In genomic region chr9:120708507-120708906, GRCm38 (mm10) we compare ENCODE assay signal across 9 mouse cellular contexts.
DNase-seq lines count a peak whose midpoint lies in the region; ATAC-seq and TF ChIP-seq lines count a peak whose summit lies in the region.
"Had no signal": no experiment of that assay in that cellular context is flagged by ENCODE, and none has a peak within 500 bp of the region (broad histone marks: within the 10 kb centered on the region; RNA-seq: fewer than 3 reads in every experiment).

No protein-coding gene starts in this region.

- peaks cover 13% of the 10 kb centered on the region; the same call in 1 of the 2 replicates for H3K4me1 ChIP-seq in forebrain, embryonic 13.5 days
- no peaks in the 10 kb centered on the region for H3K4me1 ChIP-seq in intestine, postnatal 0 days (replicated peaks; ENCODE audit: control insufficient read depth, insufficient read depth, low read length)
- peaks cover 7% of the 10 kb centered on the region for H3K4me1 ChIP-seq in stomach, embryonic 16.5 days (ENCODE audit: control insufficient read depth, insufficient read depth, low read length)
- H3K4me1 ChIP-seq in cerebellum, adult 2 months (ENCODE audit: control insufficient read depth, insufficient read depth, low read length) = peaks cover 8% of the 10 kb centered on the region; the same call in 1 of the 2 replicates

- H3K9me3 ChIP-seq in forebrain, embryonic 13.5 days (replicated peaks) = 0 out of 2 replicates have a peak, but pooled peaks cover 8% of the 10 kb centered on the region
- H3K9me3 ChIP-seq in intestine, postnatal 0 days (ENCODE audit: control insufficient read depth) = peaks cover 4% of the 10 kb centered on the region; the same call in 1 of the 2 replicates
- H3K9me3 ChIP-seq in stomach, embryonic 16.5 days (replicated peaks; ENCODE audit: control insufficient read depth, low read length) = no peaks in the 10 kb centered on the region; the same call in 1 of the 2 replicates

- ATAC-seq in forebrain, embryonic 13.5 days = no peak
- ATAC-seq in intestine, postnatal 0 days = no peak
- no peak; the same call in 1 of the 2 replicates for ATAC-seq in stomach, embryonic 16.5 days (ENCODE audit: insufficient read depth, low FRiP score)

- TF ChIP-seq CTCF in intestine, postnatal 0 days (IDR thresholded peaks at IDR 0.05; ENCODE audit: low read depth) = no peak
- TF ChIP-seq CTCF in cerebellum, adult 2 months (IDR thresholded peaks at IDR 0.05; ENCODE audit: borderline replicate concordance, insufficient read depth, low read depth, low read length) = no peak

- H3K4me3 ChIP-seq in forebrain, embryonic 13.5 days = peak overlapping the region; percentile 17; the same call in 1 of the 2 replicates
- no peak overlapping the region for H3K4me3 ChIP-seq in intestine, postnatal 0 days (ENCODE audit: low read depth, low read length)
- 0 out of 2 replicates have a peak overlapping the region, but pooled peaks have one; percentile 3 for H3K4me3 ChIP-seq in stomach, embryonic 16.5 days (replicated peaks; ENCODE audit: low read length)
- no peak overlapping the region for H3K4me3 ChIP-seq in cerebellum, adult 2 months (replicated peaks; ENCODE audit: insufficient read depth, low read depth, low read length)

- H3K36me3 ChIP-seq in forebrain, embryonic 13.5 days (ENCODE audit: poor library complexity, severe bottlenecking) = no peaks in the 10 kb centered on the region
- H3K36me3 ChIP-seq in intestine, postnatal 0 days (ENCODE audit: control insufficient read depth, insufficient read depth) = no peaks in the 10 kb centered on the region
- H3K36me3 ChIP-seq in stomach, embryonic 16.5 days (ENCODE audit: control insufficient read depth, insufficient read depth, low read length) = no peaks in the 10 kb centered on the region

- WGBS in forebrain, embryonic 13.5 days = 4% methylated on average over 11 of the region's 11 CpGs
- WGBS in intestine, postnatal 0 days = 21% methylated on average over 11 of the region's 11 CpGs
- WGBS in stomach, embryonic 16.5 days = 16% methylated on average over 11 of the region's 11 CpGs
- 58% methylated on average over 11 of the region's 11 CpGs for WGBS in cerebellum, adult 2 months

- 0 out of 2 replicates have a peak overlapping the region, but pooled peaks have one; percentile 37 for H3K9ac ChIP-seq in forebrain, embryonic 13.5 days
- H3K9ac ChIP-seq in intestine, postnatal 0 days (ENCODE audit: low read depth, low read length) = no peak overlapping the region
- peak overlapping the region; percentile 36; the same call in 1 of the 2 replicates for H3K9ac ChIP-seq in stomach, embryonic 16.5 days (ENCODE audit: low read length)

- H3K27me3 ChIP-seq in forebrain, embryonic 13.5 days = no peaks in the 10 kb centered on the region
- H3K27me3 ChIP-seq in intestine, postnatal 0 days (replicated peaks; ENCODE audit: control insufficient read depth, insufficient read depth, low read length) = no peaks in the 10 kb centered on the region
- H3K27me3 ChIP-seq in stomach, embryonic 16.5 days (ENCODE audit: control insufficient read depth, insufficient read depth, low read length) = no peaks in the 10 kb centered on the region
- no peaks in the 10 kb centered on the region for H3K27me3 ChIP-seq in cerebellum, adult 2 months (ENCODE audit: control insufficient read depth, insufficient read depth, low read length)

- no peak for TF ChIP-seq POLR2A in cerebellum, adult 2 months (IDR thresholded peaks at IDR 0.05; ENCODE audit: borderline replicate concordance, insufficient read depth, low read length)

- H3K4me2 ChIP-seq in forebrain, embryonic 13.5 days = peak overlapping the region; percentile 50
- 0 out of 2 replicates have a peak overlapping the region, but pooled peaks have one; percentile 4 for H3K4me2 ChIP-seq in intestine, postnatal 0 days (replicated peaks; ENCODE audit: low read depth)
- peak overlapping the region; percentile 35 for H3K4me2 ChIP-seq in stomach, embryonic 16.5 days (ENCODE audit: low read depth, low read length)

- no peak overlapping the region for H3K27ac ChIP-seq in forebrain, embryonic 13.5 days
- no peak overlapping the region for H3K27ac ChIP-seq in intestine, postnatal 0 days (ENCODE audit: low read depth, low read length)
- no peak overlapping the region for H3K27ac ChIP-seq in stomach, embryonic 16.5 days (ENCODE audit: low read length)
- H3K27ac ChIP-seq in cerebellum, adult 2 months (ENCODE audit: insufficient read depth, low read length) = no peak overlapping the region

- DNase-seq in lung, postnatal 36 days = peak; percentile 21
- DNase-seq in lung, postnatal 4 days = no peak
- no peak for DNase-seq in cerebellum, adult 2 months
- no peak for DNase-seq in urinary bladder, postnatal 10 days (ENCODE audit: low spot score)
- DNase-seq: cerebellum, postnatal 10 days; right cerebral cortex, adult 18-20 months had no signal

Comparison
In these comparisons a context has a peak if more than half of its experiments do, and no peak if none do; other contexts are left out.
1. H3K4me3 ChIP-seq: peak in forebrain, embryonic 13.5 days (single experiment) and stomach, embryonic 16.5 days (single experiment); none in intestine, postnatal 0 days (single experiment) and cerebellum, adult 2 months (single experiment).
2. Peak in every context shown above with its lines, with median percentiles within 50 percentile points of each other: H3K4me2 ChIP-seq.